Mouse (Mus musculus) mammary gland, adult 2 months (tissue): ENCODE results near the gene Elovl3. TPM values are rescaled to one million over a fixed set of nuclear protein-coding genes. Genes with fewer than 3 reads are reported as not detected.

Source experiments
- polyA plus RNA-seq: library from polyadenylated mRNA; depleted of rRNA; stranded (reverse); fragments of >200 nt; gene quantifications from 2 replicates; pipeline ENCODE4 v1.2.3, GENCODE M21; 2012; ENCODE audit warnings: low replicate concordance; rRNA removed

The Elovl3 gene
- polyA plus RNA-seq = 1.9 and 13.0 TPM in 2 replicates

GRCm38 (mm10) chr19:46131694-46132525, at the start of gene Elovl3:
Gene Elovl3 (plus strand): TSS chr19:46131897.

GRCm38 (mm10) chr19:46147511-46148371, 16.0 kb downstream of the Elovl3 start, which contains the start of gene Pitx3:
Gene Pitx3 (minus strand): TSS chr19:46148326.

GRCm38 (mm10) chr19:46152127-46152803, 20.6 kb downstream of the Elovl3 start, which contains the start of gene Gbf1:
Gene Gbf1 (plus strand): TSS chr19:46152509.

Other genes with a start within 250 kb of the Elovl3 start
- gene Armh3, start 133.4 kb upstream of the Elovl3 start, polyA plus RNA-seq = 7.3 and 12.6 TPM in 2 replicates
- 6.9 and 13.8 TPM in 2 replicates for gene Hps6, start 128.4 kb upstream of the Elovl3 start, polyA plus RNA-seq
- 26.7 and 30.8 TPM in 2 replicates for gene Pprc1, start 87.0 kb upstream of the Elovl3 start, polyA plus RNA-seq
- gene Ldb1, start 86.7 kb upstream of the Elovl3 start, polyA plus RNA-seq = 226 and 287 TPM in 2 replicates
- gene Nolc1, start 56.0 kb upstream of the Elovl3 start, polyA plus RNA-seq = 8.1 and 8.7 TPM in 2 replicates
- 0.10 and 1.1 TPM in 2 replicates for gene Pitx3, start 16.4 kb downstream of the Elovl3 start, polyA plus RNA-seq
- 75.0 and 139 TPM in 2 replicates for gene Gbf1, start 20.6 kb downstream of the Elovl3 start, polyA plus RNA-seq
- 68.3 and 139 TPM in 2 replicates for gene Nfkb2, start 172.4 kb downstream of the Elovl3 start, polyA plus RNA-seq
- gene Psd, start 195.3 kb downstream of the Elovl3 start, polyA plus RNA-seq = 2.5 and 5.7 TPM in 2 replicates
- 15.5 and 33.7 TPM in 2 replicates for gene Fbxl15, start 196.3 kb downstream of the Elovl3 start, polyA plus RNA-seq
- gene Cuedc2, start 206.8 kb downstream of the Elovl3 start, polyA plus RNA-seq = 50.5 and 53.3 TPM in 2 replicates
- 18.6 and 29.8 TPM in 2 replicates for gene Mfsd13a, start 209.2 kb downstream of the Elovl3 start, polyA plus RNA-seq
- gene 2310034G01Rik, start 218.4 kb downstream of the Elovl3 start, polyA plus RNA-seq = 0.69 and 1.1 TPM in 2 replicates